Mouse (Mus musculus): Measurements from ENCODE around the gene Tubb2b. TPM values are rescaled to one million over a fixed set of nuclear protein-coding genes. Genes with fewer than 3 reads are reported as not detected.

Gene Tubb2b
- polyA plus RNA-seq, 1 experiment from 2014 or later = 24.8 TPM

GRCm38 (mm10) chr13:34151425-34151824, 21.2 kb upstream of the Tubb2b start:
- no peak for TF ChIP-seq CTCF (IDR thresholded peaks at IDR 0.05; ENCODE audit: low read depth)
- H3K4me3 ChIP-seq (replicated peaks; ENCODE audit: low read depth, low read length) = no peak overlapping the region
- H3K27ac ChIP-seq = no peak overlapping the region
- no peaks in the 10 kb centered on the region for H3K27me3 ChIP-seq (ENCODE audit: insufficient read depth, low read length)
- H3K9ac ChIP-seq (ENCODE audit: low read depth, low read length) = no peak overlapping the region
- no peaks in the 10 kb centered on the region for H3K4me1 ChIP-seq (replicated peaks; ENCODE audit: insufficient read depth, low read length)
- no peak for ATAC-seq (replicated peaks; ENCODE audit: low FRiP score, low read depth)
- H3K4me2 ChIP-seq (ENCODE audit: low read length) = no peak overlapping the region
- H3K36me3 ChIP-seq (ENCODE audit: insufficient read depth, low read length) = no peaks in the 10 kb centered on the region
- 87% methylated on average over 1 of the region's 1 CpGs for WGBS
- no peak for DNase-seq (ENCODE audit: low spot score)
- no peaks in the 10 kb centered on the region for H3K9me3 ChIP-seq (replicated peaks; ENCODE audit: low read length)

GRCm38 (mm10) chr13:34150271-34151027, 20.2 kb upstream of the Tubb2b start:
- Histone ChIP-seq H3K9me3 (replicated peaks; ENCODE audit: low read length) (no peaks in the 10 kb centered on the region), H3K4me3 (replicated peaks; ENCODE audit: low read depth, low read length) (no peak overlapping the region), H3K36me3 (ENCODE audit: insufficient read depth, low read length) (no peaks in the 10 kb centered on the region), H3K27me3 (ENCODE audit: insufficient read depth, low read length) (no peaks in the 10 kb centered on the region), H3K4me2 (ENCODE audit: low read length) (peak overlapping the region; percentile 29), H3K27ac (no peak overlapping the region), H3K4me1 (replicated peaks; ENCODE audit: insufficient read depth, low read length) (no peaks in the 10 kb centered on the region), H3K9ac (ENCODE audit: low read depth, low read length) (no peak overlapping the region)
- WGBS = 18% methylated on average over 19 of the region's 19 CpGs
- no peak for ATAC-seq (replicated peaks; ENCODE audit: low FRiP score, low read depth)
- DNase-seq (ENCODE audit: low spot score) = no peak
- no peak for TF ChIP-seq CTCF (IDR thresholded peaks at IDR 0.05; ENCODE audit: low read depth)

- peak overlapping the region; percentile 40; the same call in 1 of the 2 replicates for H3K4me3 ChIP-seq (replicated peaks; ENCODE audit: low read depth, low read length)
- no peak for TF ChIP-seq CTCF (IDR thresholded peaks at IDR 0.05; ENCODE audit: low read depth)
- H3K27ac ChIP-seq = no peak overlapping the region
- H3K27me3 ChIP-seq (ENCODE audit: insufficient read depth, low read length) = no peaks in the 10 kb centered on the region
- WGBS = 69% methylated on average over 5 of the region's 5 CpGs
- H3K36me3 ChIP-seq (ENCODE audit: insufficient read depth, low read length) = no peaks in the 10 kb centered on the region
- no peaks in the 10 kb centered on the region for H3K9me3 ChIP-seq (replicated peaks; ENCODE audit: low read length)
- peak overlapping the region; percentile 50 for H3K4me2 ChIP-seq (ENCODE audit: low read length)
- no peak overlapping the region for H3K9ac ChIP-seq (ENCODE audit: low read depth, low read length)
- DNase-seq (ENCODE audit: low spot score) (no peak), ATAC-seq (replicated peaks; ENCODE audit: low FRiP score, low read depth) (no peak)
- H3K4me1 ChIP-seq (replicated peaks; ENCODE audit: insufficient read depth, low read length) = no peaks in the 10 kb centered on the region
Measured at GRCm38 (mm10) chr13:34149463-34150176, 19.4 kb upstream of the Tubb2b start.

- H3K27ac ChIP-seq = no peak overlapping the region
- no peaks in the 10 kb centered on the region for H3K27me3 ChIP-seq (ENCODE audit: insufficient read depth, low read length)
- H3K36me3 ChIP-seq (ENCODE audit: insufficient read depth, low read length) = no peaks in the 10 kb centered on the region
- H3K4me1 ChIP-seq (replicated peaks; ENCODE audit: insufficient read depth, low read length) = no peaks in the 10 kb centered on the region
- ATAC-seq (replicated peaks; ENCODE audit: low FRiP score, low read depth) (peak; percentile 81), DNase-seq (ENCODE audit: low spot score) (peak; percentile 84)
- peak overlapping the region; percentile 45 for H3K9ac ChIP-seq (ENCODE audit: low read depth, low read length)
- TF ChIP-seq CTCF (IDR thresholded peaks at IDR 0.05; ENCODE audit: low read depth) = no peak
- WGBS = 2% methylated on average over 23 of the region's 23 CpGs
- H3K9me3 ChIP-seq (replicated peaks; ENCODE audit: low read length) = no peaks in the 10 kb centered on the region
- peak overlapping the region; percentile 40 for H3K4me3 ChIP-seq (replicated peaks; ENCODE audit: low read depth, low read length)
- peak overlapping the region; percentile 50 for H3K4me2 ChIP-seq (ENCODE audit: low read length)
Measured at GRCm38 (mm10) chr13:34148767-34149392, 18.6 kb upstream of the Tubb2b start.

- H3K36me3 ChIP-seq (ENCODE audit: insufficient read depth, low read length) = no peaks in the 10 kb centered on the region
- no peak overlapping the region for H3K9ac ChIP-seq (ENCODE audit: low read depth, low read length)
- no peak for TF ChIP-seq CTCF (IDR thresholded peaks at IDR 0.05; ENCODE audit: low read depth)
- no peak overlapping the region for H3K4me3 ChIP-seq (replicated peaks; ENCODE audit: low read depth, low read length)
- ATAC-seq (replicated peaks; ENCODE audit: low FRiP score, low read depth) (no peak), DNase-seq (ENCODE audit: low spot score) (no peak)
- H3K4me2 ChIP-seq (ENCODE audit: low read length) = peak overlapping the region; percentile 50; the same call in 1 of the 2 replicates
- WGBS = 85% methylated on average over 3 of the region's 3 CpGs
- H3K4me1 ChIP-seq (replicated peaks; ENCODE audit: insufficient read depth, low read length) = no peaks in the 10 kb centered on the region
- no peak overlapping the region for H3K27ac ChIP-seq
- H3K9me3 ChIP-seq (replicated peaks; ENCODE audit: low read length) = no peaks in the 10 kb centered on the region
- no peaks in the 10 kb centered on the region for H3K27me3 ChIP-seq (ENCODE audit: insufficient read depth, low read length)
Measured at GRCm38 (mm10) chr13:34148181-34148580, 17.9 kb upstream of the Tubb2b start.

GRCm38 (mm10) chr13:34146916-34147315, 16.6 kb upstream of the Tubb2b start:
- Histone ChIP-seq H3K27ac (no peak overlapping the region), H3K4me3 (replicated peaks; ENCODE audit: low read depth, low read length) (no peak overlapping the region), H3K27me3 (ENCODE audit: insufficient read depth, low read length) (no peaks in the 10 kb centered on the region), H3K4me2 (ENCODE audit: low read length) (no peak overlapping the region), H3K9ac (ENCODE audit: low read depth, low read length) (no peak overlapping the region), H3K9me3 (replicated peaks; ENCODE audit: low read length) (no peaks in the 10 kb centered on the region), H3K36me3 (ENCODE audit: insufficient read depth, low read length) (no peaks in the 10 kb centered on the region), H3K4me1 (replicated peaks; ENCODE audit: insufficient read depth, low read length) (no peaks in the 10 kb centered on the region)
- no peak for DNase-seq (ENCODE audit: low spot score)
- TF ChIP-seq CTCF (IDR thresholded peaks at IDR 0.05; ENCODE audit: low read depth) = peak; percentile 39; the same call in 1 of the 2 replicates
- no peak for ATAC-seq (replicated peaks; ENCODE audit: low FRiP score, low read depth)
- WGBS = 69% methylated on average over 3 of the region's 3 CpGs

Measured in kidney, postnatal 0 days (tissue).